Mouse (Mus musculus) thymus, postnatal 0 days (tissue): ENCODE results near the gene Glrp1. TPM values are rescaled to one million over a fixed set of nuclear protein-coding genes. Genes with fewer than 3 reads are reported as not detected.

ENCODE experiments used
- DNase-seq: peaks from one replicate; pipeline ENCODE4 v3.0.0-alpha.2; 2015; ENCODE audit warnings: low spot score
- polyA plus RNA-seq: library from polyadenylated mRNA; unstranded; fragments of >200 nt; fragmentation: Nextera tagmentation; extraction: Ambion mirVana; gene quantifications from 2 replicates; pipeline ENCODE4 v1.2.1, GENCODE M21; 2015

Gene Glrp1
- polyA plus RNA-seq, 1 experiment from 2014 or later, result 0.31 TPM

- peak; percentile 55 for DNase-seq
These were observed 12.5 kb downstream of the Glrp1 start for GRCm38 (mm10) chr1:88497407-88497806.

- DNase-seq, result no peak
These were observed 17.5 kb downstream of the Glrp1 start for GRCm38 (mm10) chr1:88492415-88492814.

GRCm38 (mm10) chr1:88491617-88492378 is 18.1 kb downstream of the Glrp1 start:
- no peak for DNase-seq

GRCm38 (mm10) chr1:88490164-88490563 is 19.7 kb downstream of the Glrp1 start:
- DNase-seq, result no peak

- DNase-seq, result no peak
These were observed 20.9 kb downstream of the Glrp1 start for GRCm38 (mm10) chr1:88488957-88489356.

GRCm38 (mm10) chr1:88486336-88486735 is 23.5 kb downstream of the Glrp1 start:
- no peak for DNase-seq

- no peak for DNase-seq
These were observed 25.8 kb downstream of the Glrp1 start for GRCm38 (mm10) chr1:88484059-88484458.

- DNase-seq, result no peak
These were observed 27.4 kb downstream of the Glrp1 start for GRCm38 (mm10) chr1:88482142-88483099.

- no peak for DNase-seq
These were observed 29.3 kb downstream of the Glrp1 start for GRCm38 (mm10) chr1:88480594-88480993.

GRCm38 (mm10) chr1:88478205-88478604 is 31.7 kb downstream of the Glrp1 start:
- no peak for DNase-seq

GRCm38 (mm10) chr1:88476554-88477085 is 33.2 kb downstream of the Glrp1 start:
- no peak for DNase-seq

- DNase-seq, result peak; percentile 81
These were observed 34.3 kb downstream of the Glrp1 start for GRCm38 (mm10) chr1:88475502-88475953.

- peak; percentile 64 for DNase-seq
These were observed 35.3 kb downstream of the Glrp1 start for GRCm38 (mm10) chr1:88474598-88474997.

- DNase-seq, result peak; percentile 38
These were observed 36.0 kb downstream of the Glrp1 start for GRCm38 (mm10) chr1:88473899-88474298.

- no peak for DNase-seq
These were observed 37.6 kb downstream of the Glrp1 start for GRCm38 (mm10) chr1:88472258-88472657.

- DNase-seq, result no peak
These were observed 40.1 kb downstream of the Glrp1 start for GRCm38 (mm10) chr1:88469746-88470145.

- DNase-seq, result no peak
These were observed 41.5 kb downstream of the Glrp1 start for GRCm38 (mm10) chr1:88468335-88468734.

GRCm38 (mm10) chr1:88467866-88468265 is 42.0 kb downstream of the Glrp1 start:
- DNase-seq, result no peak

GRCm38 (mm10) chr1:88466325-88467064 is 43.4 kb downstream of the Glrp1 start:
- DNase-seq, result no peak

GRCm38 (mm10) chr1:88465722-88466121 is 44.1 kb downstream of the Glrp1 start:
- DNase-seq, result peak; percentile 54
